Mouse (Mus musculus): Measurements from ENCODE around the gene Rfx8. TPM values are rescaled to one million over a fixed set of nuclear protein-coding genes. Genes with fewer than 3 reads are reported as not detected.

Rfx8 gene
- polyA plus RNA-seq, 1 experiment = 0.26 TPM

- DNase-seq (ENCODE audit: extremely low spot score in 1 of 2, low spot score in 1 of 2) = peak; percentile 15 to 79
Measured at GRCm38 (mm10) chr1:39650435-39651240, 70.2 kb downstream of the Rfx8 start.

GRCm38 (mm10) chr1:39649691-39650434, 70.9 kb downstream of the Rfx8 start:
- DNase-seq (ENCODE audit: extremely low spot score in 1 of 2, low spot score in 1 of 2) = peak; percentile 77 to 82

GRCm38 (mm10) chr1:39648584-39648983, 72.2 kb downstream of the Rfx8 start:
- no peak for DNase-seq (ENCODE audit: extremely low spot score in 1 of 2, low spot score in 1 of 2)

GRCm38 (mm10) chr1:39645905-39646759, 74.7 kb downstream of the Rfx8 start:
- DNase-seq (ENCODE audit: extremely low spot score in 1 of 2, low spot score in 1 of 2) = peak in 1 of 2 experiments; percentile 40

- no peak for DNase-seq (ENCODE audit: extremely low spot score in 1 of 2, low spot score in 1 of 2)
Measured at GRCm38 (mm10) chr1:39644333-39644732, 76.5 kb downstream of the Rfx8 start.

- DNase-seq (ENCODE audit: extremely low spot score in 1 of 2, low spot score in 1 of 2) = no peak
Measured at GRCm38 (mm10) chr1:39641667-39642066, 79.1 kb downstream of the Rfx8 start.

- peak; percentile 14 to 61 for DNase-seq (ENCODE audit: extremely low spot score in 1 of 2, low spot score in 1 of 2)
Measured at GRCm38 (mm10) chr1:39637139-39637538, 83.7 kb downstream of the Rfx8 start.

- DNase-seq (ENCODE audit: extremely low spot score in 1 of 2, low spot score in 1 of 2) = no peak
Measured at GRCm38 (mm10) chr1:39636660-39637059, 84.1 kb downstream of the Rfx8 start.

GRCm38 (mm10) chr1:39636196-39636595, 84.6 kb downstream of the Rfx8 start:
- no peak for DNase-seq (ENCODE audit: extremely low spot score in 1 of 2, low spot score in 1 of 2)

GRCm38 (mm10) chr1:39628606-39629005, 92.2 kb downstream of the Rfx8 start:
- DNase-seq (ENCODE audit: extremely low spot score in 1 of 2, low spot score in 1 of 2) = no peak

- no peak for DNase-seq (ENCODE audit: extremely low spot score in 1 of 2, low spot score in 1 of 2)
Measured at GRCm38 (mm10) chr1:39625491-39625890, 95.3 kb downstream of the Rfx8 start.

GRCm38 (mm10) chr1:39623729-39624128, 97.1 kb downstream of the Rfx8 start:
- DNase-seq (ENCODE audit: extremely low spot score in 1 of 2, low spot score in 1 of 2) = no peak

GRCm38 (mm10) chr1:39623106-39623505, 97.7 kb downstream of the Rfx8 start:
- no peak for DNase-seq (ENCODE audit: extremely low spot score in 1 of 2, low spot score in 1 of 2)

- DNase-seq (ENCODE audit: extremely low spot score in 1 of 2, low spot score in 1 of 2) = no peak
Measured at GRCm38 (mm10) chr1:39618524-39618923, 102.3 kb downstream of the Rfx8 start.

- DNase-seq (ENCODE audit: extremely low spot score in 1 of 2, low spot score in 1 of 2) = no peak
Measured at GRCm38 (mm10) chr1:39615526-39615925, 105.3 kb downstream of the Rfx8 start.

Other genes starting within 250 kb of the Rfx8 start
- gene Tbc1d8, start 242.2 kb downstream of the Rfx8 start, polyA plus RNA-seq (2012; rRNA removed) = 20.7 and 20.9 TPM in 2 replicates
- gene Cnot11, start 186.0 kb downstream of the Rfx8 start, polyA plus RNA-seq (2012; rRNA removed) = 19.4 and 19.9 TPM in 2 replicates
- 25.7 and 29.3 TPM in 2 replicates for gene Rnf149, start 143.6 kb downstream of the Rfx8 start, polyA plus RNA-seq (2012; rRNA removed)
- 26.1 and 29.5 TPM in 2 replicates for gene Creg2, start 69.5 kb downstream of the Rfx8 start, polyA plus RNA-seq (2012; rRNA removed)
- not detected in 2 replicates for gene Gm3646, start 84.3 kb upstream of the Rfx8 start, polyA plus RNA-seq (2012; rRNA removed)
- gene Map4k4, start 179.9 kb upstream of the Rfx8 start, polyA plus RNA-seq (2012; rRNA removed) = 133 TPM in 2 replicates

All from frontal cortex, adult 2 months (tissue).